Mouse (Mus musculus) retina, postnatal 1 day (tissue): ENCODE data around the gene Cfl1.
"Not testable (repeated sequence)": the region's sequence is repeated elsewhere in the genome, so short reads cannot be mapped to it uniquely, and the experiment has no call there.

ENCODE experiments used
- DNase-seq: peaks from one replicate; pipeline ENCODE4 v3.0.0-alpha.2; 2012

Gene Cfl1

GRCm38 (mm10) chr19:5466916-5467500 lies 23.2 kb upstream of the Cfl1 start:
- DNase-seq: no peak

GRCm38 (mm10) chr19:5468374-5468773 lies 21.9 kb upstream of the Cfl1 start, which contains the start of gene Ctsw:
Ctsw (minus strand) TSS chr19:5468507.
- no peak for DNase-seq

- DNase-seq: peak; percentile 26
These were observed 18.4 kb upstream of the Cfl1 start for GRCm38 (mm10) chr19:5471846-5472245.

GRCm38 (mm10) chr19:5472857-5473256 lies 17.4 kb upstream of the Cfl1 start:
- no peak for DNase-seq

- peak; percentile 94 for DNase-seq
These were observed 16.5 kb upstream of the Cfl1 start, which contains the start of gene Efemp2 for GRCm38 (mm10) chr19:5473720-5474119. Efemp2 (plus strand) TSS chr19:5473954.

- peak; percentile 72 for DNase-seq
These were observed 15.8 kb upstream of the Cfl1 start for GRCm38 (mm10) chr19:5474281-5475068.

GRCm38 (mm10) chr19:5475069-5475714 lies 15.1 kb upstream of the Cfl1 start:
- no peak for DNase-seq

GRCm38 (mm10) chr19:5477004-5477667 lies 13.1 kb upstream of the Cfl1 start:
- DNase-seq: no peak

- DNase-seq: no peak
These were observed 12.5 kb upstream of the Cfl1 start for GRCm38 (mm10) chr19:5477668-5478300.

- no peak for DNase-seq
These were observed 10.2 kb upstream of the Cfl1 start for GRCm38 (mm10) chr19:5480016-5480415.

GRCm38 (mm10) chr19:5481398-5481797 lies 8.9 kb upstream of the Cfl1 start:
- no peak for DNase-seq

- no peak for DNase-seq
These were observed 6.6 kb upstream of the Cfl1 start for GRCm38 (mm10) chr19:5483386-5484359.

GRCm38 (mm10) chr19:5484496-5484895 lies 5.8 kb upstream of the Cfl1 start:
- DNase-seq: no peak

GRCm38 (mm10) chr19:5485371-5485770 lies 4.9 kb upstream of the Cfl1 start:
- no peak for DNase-seq

- DNase-seq: no peak
These were observed 4.4 kb upstream of the Cfl1 start for GRCm38 (mm10) chr19:5485821-5486220.

- DNase-seq: no peak
These were observed 4.0 kb upstream of the Cfl1 start for GRCm38 (mm10) chr19:5486286-5486685.

GRCm38 (mm10) chr19:5486771-5487170 lies 3.5 kb upstream of the Cfl1 start:
- DNase-seq: no peak

GRCm38 (mm10) chr19:5487768-5488550 lies 2.3 kb upstream of the Cfl1 start, which contains the start of gene Mus81:
Mus81 (minus strand) TSS chr19:5488402.
- peak; percentile 97 for DNase-seq

GRCm38 (mm10) chr19:5488878-5489571 lies 1.2 kb upstream of the Cfl1 start:
- peak; percentile 99 for DNase-seq

GRCm38 (mm10) chr19:5489721-5490120 lies 534 bp upstream of the Cfl1 start:
- DNase-seq: not testable (repeated sequence)
